In genomic region chr11:80809993-80810821, GRCm38 (mm10) we compare ENCODE assay signal across 8 mouse cellular contexts. TPM values are rescaled to one million over a fixed set of nuclear protein-coding genes. Genes with fewer than 3 reads are reported as not detected.
DNase-seq lines count a peak whose midpoint lies in the region; ATAC-seq lines count a peak whose summit lies in the region.

Gene Tmem98, plus strand, starts transcription at chr11:80810175.

- H3K27ac ChIP-seq in forebrain, embryonic 14.5 days (ENCODE audit: low read depth, low read length), result peak within 1 kb of the TSS; percentile 55; the same call in 1 of the 2 replicates
- peak within 1 kb of the TSS; percentile 81 for H3K27ac ChIP-seq in hindbrain, embryonic 11.5 days (ENCODE audit: low read depth, low read length)
- peak within 1 kb of the TSS; percentile 89 for H3K27ac ChIP-seq in limb, embryonic 12.5 days
- H3K27ac ChIP-seq in midbrain, embryonic 16.5 days (ENCODE audit: low read length), result no peak within 1 kb of the TSS

- H3K9me3 ChIP-seq in forebrain, embryonic 14.5 days (replicated peaks; ENCODE audit: control insufficient read depth, low read length), result no peaks in the 10 kb centered on the region
- H3K9me3 ChIP-seq in hindbrain, embryonic 11.5 days (ENCODE audit: control insufficient read depth, low read length), result no peaks in the 10 kb centered on the region
- no peaks in the 10 kb centered on the region for H3K9me3 ChIP-seq in limb, embryonic 12.5 days
- H3K9me3 ChIP-seq in midbrain, embryonic 16.5 days (replicated peaks; ENCODE audit: control insufficient read depth, low read length, poor library complexity, severe bottlenecking), result no peaks in the 10 kb centered on the region

- H3K27me3 ChIP-seq in forebrain, embryonic 14.5 days (replicated peaks; ENCODE audit: control insufficient read depth, insufficient read depth, low read length), result no peaks in the 10 kb centered on the region
- H3K27me3 ChIP-seq in hindbrain, embryonic 11.5 days (ENCODE audit: control insufficient read depth, insufficient read depth, low read length), result no peaks in the 10 kb centered on the region
- H3K27me3 ChIP-seq in limb, embryonic 12.5 days, result no peaks in the 10 kb centered on the region
- no peaks in the 10 kb centered on the region for H3K27me3 ChIP-seq in midbrain, embryonic 16.5 days (ENCODE audit: control insufficient read depth, insufficient read depth, low read depth, low read length)

- H3K4me2 ChIP-seq in forebrain, embryonic 14.5 days (ENCODE audit: low read length), result peak within 1 kb of the TSS; percentile 84
- H3K4me2 ChIP-seq in hindbrain, embryonic 11.5 days (replicated peaks; ENCODE audit: low read depth, low read length), result peak within 1 kb of the TSS; percentile 91
- peak within 1 kb of the TSS; percentile 86 for H3K4me2 ChIP-seq in limb, embryonic 12.5 days
- peak within 1 kb of the TSS; percentile 95 for H3K4me2 ChIP-seq in midbrain, embryonic 16.5 days (ENCODE audit: low read length)

- 2% methylated on average over 46 of the region's 54 CpGs for WGBS in forebrain, embryonic 14.5 days
- WGBS in hindbrain, embryonic 11.5 days, result 1% methylated on average over 42 of the region's 54 CpGs
- under 1% methylated on average over 54 of the region's 54 CpGs for WGBS in limb, embryonic 12.5 days
- WGBS in midbrain, embryonic 16.5 days, result under 1% methylated on average over 45 of the region's 54 CpGs

- peak; percentile 80 for ATAC-seq in forebrain, embryonic 14.5 days
- peak; percentile 78 for ATAC-seq in hindbrain, embryonic 11.5 days (ENCODE audit: low FRiP score)
- peak; percentile 61; the same call in 1 of the 2 replicates for ATAC-seq in limb, embryonic 12.5 days (ENCODE audit: insufficient number of reproducible peaks, insufficient read depth, low FRiP score, low TSS enrichment, low read depth)
- ATAC-seq in midbrain, embryonic 16.5 days, result peak; percentile 72
- no peak for ATAC-seq in inflammation-experienced regulatory T-cells, adult 6 months

- peaks cover 11% of the 10 kb centered on the region for H3K4me1 ChIP-seq in forebrain, embryonic 14.5 days (ENCODE audit: control insufficient read depth, insufficient read depth, low read length)
- peaks cover 7% of the 10 kb centered on the region for H3K4me1 ChIP-seq in hindbrain, embryonic 11.5 days (replicated peaks; ENCODE audit: control insufficient read depth, insufficient read depth, low read length)
- H3K4me1 ChIP-seq in limb, embryonic 12.5 days (replicated peaks), result peaks cover 27% of the 10 kb centered on the region
- peaks cover 14% of the 10 kb centered on the region for H3K4me1 ChIP-seq in midbrain, embryonic 16.5 days (ENCODE audit: control insufficient read depth, insufficient read depth, low read length)

- peak; percentile 43 for DNase-seq in kidney, adult 18-20 months
- no peak for DNase-seq in kidney, adult 9 months
- peak; percentile 73 to 85 for DNase-seq in adrenal gland, postnatal 36 days
- peak; percentile 53 for DNase-seq in forebrain, embryonic 14.5 days (ENCODE audit: low spot score)
- peak; percentile 69 for DNase-seq in hindbrain, embryonic 11.5 days (ENCODE audit: low spot score)

- peak within 1 kb of the TSS; percentile 84 for H3K9ac ChIP-seq in forebrain, embryonic 14.5 days (ENCODE audit: low read length)
- peak within 1 kb of the TSS; percentile 93 for H3K9ac ChIP-seq in hindbrain, embryonic 11.5 days (ENCODE audit: low read depth, low read length)
- H3K9ac ChIP-seq in limb, embryonic 12.5 days (replicated peaks), result peak within 1 kb of the TSS; percentile 93
- H3K9ac ChIP-seq in midbrain, embryonic 16.5 days (ENCODE audit: low read depth, low read length), result peak within 1 kb of the TSS; percentile 72

- H3K4me3 ChIP-seq in forebrain, embryonic 14.5 days (ENCODE audit: low read depth, low read length), result peak within 1 kb of the TSS; percentile 50
- H3K4me3 ChIP-seq in hindbrain, embryonic 11.5 days (ENCODE audit: low read depth, low read length), result peak within 1 kb of the TSS; percentile 66
- H3K4me3 ChIP-seq in limb, embryonic 12.5 days (replicated peaks), result peak within 1 kb of the TSS; percentile 63
- peak within 1 kb of the TSS; percentile 55 for H3K4me3 ChIP-seq in midbrain, embryonic 16.5 days (ENCODE audit: low read depth, low read length)

- H3K36me3 ChIP-seq in forebrain, embryonic 14.5 days (ENCODE audit: control insufficient read depth, insufficient read depth, low read length), result peaks cover 21% of the 10 kb centered on the region
- H3K36me3 ChIP-seq in hindbrain, embryonic 11.5 days (ENCODE audit: control insufficient read depth, insufficient read depth, low read length), result peaks cover 5% of the 10 kb centered on the region; the same call in 1 of the 2 replicates
- H3K36me3 ChIP-seq in limb, embryonic 12.5 days, result peaks cover 33% of the 10 kb centered on the region
- H3K36me3 ChIP-seq in midbrain, embryonic 16.5 days (ENCODE audit: control insufficient read depth, insufficient read depth, low read length), result no peaks in the 10 kb centered on the region

RNA-seq across cellular contexts. Expression of gene Tmem98, which starts in this region (rescaled TPM):
- total RNA-seq in adrenal gland, postnatal 36 days (2021), result 10 to 100 TPM; 40.8 to 68.8 TPM
- 38.3 and 43.3 TPM in 2 replicates for polyA plus RNA-seq in forebrain, embryonic 14.5 days (2014; fragmentation: Nextera tagmentation; extraction: Ambion mirVana)
- 79.4 and 80.3 TPM in 2 replicates for polyA plus RNA-seq in hindbrain, embryonic 11.5 days (2014; fragmentation: Nextera tagmentation; extraction: Ambion mirVana)
- polyA plus RNA-seq in limb, embryonic 12.5 days (2016; fragmentation: Nextera tagmentation; extraction: Ambion mirVana), result 122 and 123 TPM in 2 replicates
- 18.6 and 19.6 TPM in 2 replicates for polyA plus RNA-seq in midbrain, embryonic 16.5 days (2015; fragmentation: Nextera tagmentation; extraction: Ambion mirVana)
- polyA plus RNA-seq in inflammation-experienced regulatory T-cells, adult 6 months (2017; shearing (Covaris generic)), result under 1 TPM in 1 of 3 experiments, not detected in 2; 0.21 TPM

Comparison
In these comparisons a context has a peak if more than half of its experiments do, and no peak if none do; other contexts are left out.
1. RNA of gene Tmem98 (polyA plus RNA-seq): 122 to 123 TPM in limb, embryonic 12.5 days, 79.4 to 80.3 TPM in hindbrain, embryonic 11.5 days, 38.3 to 43.3 TPM in forebrain, embryonic 14.5 days and 18.6 to 19.6 TPM in midbrain, embryonic 16.5 days; 0.21 TPM in inflammation-experienced regulatory T-cells, adult 6 months; every median in the first group is over 10 times any median in the second.
2. Peak in every context shown above with its lines, with median percentiles within 50 percentile points of each other: H3K4me2 ChIP-seq, H3K4me3 ChIP-seq and H3K9ac ChIP-seq.